Mouse (Mus musculus): Measurements from ENCODE around the gene D11Wsu47e.

GRCm38 (mm10) chr11:113691851-113692250, 7.6 kb downstream of the D11Wsu47e start:
- no peak for TF ChIP-seq POLR2A (IDR thresholded peaks at IDR 0.05; ENCODE audit: low read depth, low read length)
- no peak for TF ChIP-seq CTCF (IDR thresholded peaks at IDR 0.05; ENCODE audit: extremely low read depth, insufficient read length, insufficient replicate concordance, low read depth, low read length)

Measured in small intestine, adult 2 months (tissue).